Mouse (Mus musculus) lung, postnatal 14 days (tissue): ENCODE data around the gene Pdik1l.

Source experiments
- DNase-seq: peaks from one replicate; pipeline ENCODE4 v3.0.0; 2021

Gene Pdik1l

DNA sequence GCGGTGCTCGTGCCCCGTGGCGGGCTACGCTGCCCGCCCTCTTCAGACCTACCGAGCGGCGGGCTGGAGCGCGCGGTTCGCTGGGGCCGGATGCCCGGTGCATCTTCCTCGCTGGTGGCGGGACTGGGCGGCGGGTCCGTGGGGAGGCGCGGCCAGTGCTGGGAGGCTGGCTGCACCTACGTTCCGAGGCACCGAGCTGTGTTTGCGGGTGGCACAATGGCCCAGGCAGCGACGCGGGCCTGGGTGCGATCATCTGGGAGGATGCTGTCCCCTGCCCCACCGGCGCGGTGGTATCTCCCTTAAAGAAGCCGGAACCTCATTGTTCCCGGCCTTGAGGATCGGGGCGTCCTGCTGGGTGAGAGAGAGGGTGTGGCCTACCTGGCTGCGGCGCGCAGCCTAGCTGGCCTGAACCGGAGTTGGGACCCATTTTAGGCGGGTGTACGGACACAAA is at the start of gene Pdik1l:
Gene Pdik1l (minus strand): TSS at position 321 of the 451 bp plus-strand sequence.
- DNase-seq: peak; percentile 72

- no peak for DNase-seq
Observed at GRCm38 (mm10) chr4:134330281-134330680, 42.6 kb upstream of the Pdik1l start.

GRCm38 (mm10) chr4:134328832-134329231 is 41.1 kb upstream of the Pdik1l start:
- DNase-seq: no peak

- no peak for DNase-seq
Observed at GRCm38 (mm10) chr4:134328151-134328550, 40.5 kb upstream of the Pdik1l start.

- no peak for DNase-seq
Observed at GRCm38 (mm10) chr4:134326859-134327530, 39.3 kb upstream of the Pdik1l start.

- DNase-seq: no peak
Observed at GRCm38 (mm10) chr4:134324655-134325054, 37.0 kb upstream of the Pdik1l start.

GRCm38 (mm10) chr4:134321524-134321923 is 33.8 kb upstream of the Pdik1l start:
- no peak for DNase-seq

- DNase-seq: no peak
Observed at GRCm38 (mm10) chr4:134319674-134320073, 32.0 kb upstream of the Pdik1l start.

GRCm38 (mm10) chr4:134319074-134319473 is 31.4 kb upstream of the Pdik1l start:
- no peak for DNase-seq

DNA sequence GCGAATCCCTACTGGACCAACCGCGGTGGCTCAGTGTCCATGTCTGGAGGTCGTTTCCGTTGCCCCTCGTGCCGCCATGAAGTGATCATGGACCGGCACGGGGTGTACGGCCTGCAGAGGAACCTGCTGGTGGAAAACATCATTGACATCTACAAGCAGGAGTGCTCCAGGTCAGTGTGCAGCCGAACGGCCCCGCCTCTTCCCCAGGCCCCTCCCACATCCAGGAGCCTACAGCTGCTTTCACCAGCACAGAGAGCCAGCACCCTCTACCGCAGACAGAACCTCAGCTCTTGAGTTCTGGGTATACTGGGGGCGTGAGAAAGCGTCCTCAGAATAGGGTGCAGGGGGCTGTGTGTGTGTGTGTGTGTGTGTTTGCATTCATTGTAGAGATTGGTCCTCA is 28.7 kb upstream of the Pdik1l start:
- DNase-seq: no peak

- DNase-seq: no peak
Observed at GRCm38 (mm10) chr4:134315470-134315869, 27.8 kb upstream of the Pdik1l start.

GRCm38 (mm10) chr4:134314876-134315275 is 27.2 kb upstream of the Pdik1l start, which contains the start of gene Trim63:
Trim63 (plus strand) TSS chr4:134315120.
- no peak for DNase-seq

DNA sequence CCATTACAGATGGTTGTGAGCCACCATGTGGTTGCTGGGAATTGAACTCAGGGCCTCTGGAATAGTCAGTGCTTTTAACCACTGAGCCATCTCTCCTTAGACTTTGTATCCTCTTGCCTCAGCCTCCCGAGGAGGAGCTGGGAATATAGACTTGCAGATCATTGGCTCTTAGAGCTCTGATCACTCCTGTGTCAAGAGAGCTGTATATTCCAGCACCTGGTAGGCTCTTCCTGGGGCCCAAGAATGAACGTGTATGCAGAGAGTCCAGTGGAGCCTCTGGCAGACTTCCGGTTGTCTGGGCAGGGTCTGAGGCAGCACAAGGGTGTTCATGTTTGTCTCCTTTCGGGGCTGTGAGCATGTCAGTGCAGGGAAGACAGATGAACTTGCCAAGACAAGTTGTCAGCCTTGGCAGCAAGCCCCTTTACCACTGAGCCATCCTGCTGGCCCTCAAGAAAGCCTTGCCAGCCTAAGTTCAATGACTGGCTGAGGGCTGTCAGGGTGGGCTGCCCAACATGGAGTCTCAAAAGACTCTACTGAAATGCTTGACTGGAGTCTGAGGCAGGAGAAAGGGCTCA is 26.5 kb upstream of the Pdik1l start:
- no peak for DNase-seq

DNA sequence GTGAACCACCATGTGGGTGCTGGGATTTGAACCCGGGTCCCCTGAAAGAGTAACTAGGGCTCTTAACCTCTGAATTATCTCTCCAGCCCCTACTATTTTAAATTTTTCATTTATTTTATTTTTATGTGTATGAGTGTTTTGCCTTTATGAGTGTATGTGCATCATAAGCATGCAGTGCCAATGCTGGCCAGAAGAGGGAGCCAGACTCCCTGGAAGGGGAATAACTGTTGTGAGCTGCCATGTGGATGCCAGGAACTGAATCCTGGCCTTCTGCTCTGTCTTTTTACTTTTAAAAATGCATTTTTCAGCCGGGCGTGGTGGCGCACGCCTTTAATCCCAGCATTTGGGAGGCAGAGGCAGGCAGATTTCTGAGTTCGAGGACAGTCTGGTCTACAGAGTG is 25.2 kb upstream of the Pdik1l start:
- no peak for DNase-seq

- DNase-seq: no peak
Observed at GRCm38 (mm10) chr4:134312341-134312740, 24.6 kb upstream of the Pdik1l start.

DNA sequence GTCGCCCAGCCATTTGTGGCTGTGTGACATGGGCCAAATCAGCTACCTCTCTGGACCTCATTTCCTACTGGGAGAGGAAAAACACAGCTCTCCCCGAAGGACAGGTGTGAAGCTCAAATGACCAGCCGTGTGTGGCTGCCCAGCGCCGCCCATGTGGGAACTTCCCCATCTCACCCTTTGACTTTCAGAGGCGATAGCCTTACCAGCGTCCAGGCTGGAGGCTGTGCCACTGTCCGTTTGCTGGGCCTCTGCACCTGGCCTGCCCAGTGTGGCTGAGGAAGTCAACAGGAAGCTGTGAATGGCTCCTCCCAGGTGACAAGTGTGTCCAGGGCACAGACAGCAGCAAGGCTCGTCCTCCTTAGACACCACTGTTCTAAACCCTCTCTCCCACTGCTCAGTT is 24.1 kb upstream of the Pdik1l start:
- DNase-seq: no peak

GRCm38 (mm10) chr4:134310656-134311055 is 23.0 kb upstream of the Pdik1l start:
- DNase-seq: no peak

GRCm38 (mm10) chr4:134310106-134310505 is 22.4 kb upstream of the Pdik1l start:
- no peak for DNase-seq

- DNase-seq: peak; percentile 82
Observed at GRCm38 (mm10) chr4:134307367-134308072, 19.8 kb upstream of the Pdik1l start.

DNA sequence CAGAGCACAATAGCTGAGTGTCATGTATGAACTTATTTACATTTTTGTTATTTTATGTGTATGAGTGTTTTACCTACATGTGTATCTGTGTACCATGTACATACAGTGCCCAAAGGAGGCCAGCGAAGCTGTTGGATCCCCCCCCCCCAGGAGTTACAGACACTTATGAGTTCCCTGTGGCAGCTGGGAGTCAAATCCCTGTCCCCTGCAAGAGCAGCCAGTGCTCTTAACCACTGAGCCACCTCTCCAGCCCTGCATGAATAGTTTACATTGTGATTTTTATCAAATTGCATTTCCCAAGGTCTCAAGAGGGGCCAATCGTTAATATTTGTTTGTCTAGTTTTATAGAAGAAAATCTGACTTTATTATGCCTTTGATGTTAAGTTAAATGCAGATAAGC is 19.3 kb upstream of the Pdik1l start:
- no peak for DNase-seq

DNA sequence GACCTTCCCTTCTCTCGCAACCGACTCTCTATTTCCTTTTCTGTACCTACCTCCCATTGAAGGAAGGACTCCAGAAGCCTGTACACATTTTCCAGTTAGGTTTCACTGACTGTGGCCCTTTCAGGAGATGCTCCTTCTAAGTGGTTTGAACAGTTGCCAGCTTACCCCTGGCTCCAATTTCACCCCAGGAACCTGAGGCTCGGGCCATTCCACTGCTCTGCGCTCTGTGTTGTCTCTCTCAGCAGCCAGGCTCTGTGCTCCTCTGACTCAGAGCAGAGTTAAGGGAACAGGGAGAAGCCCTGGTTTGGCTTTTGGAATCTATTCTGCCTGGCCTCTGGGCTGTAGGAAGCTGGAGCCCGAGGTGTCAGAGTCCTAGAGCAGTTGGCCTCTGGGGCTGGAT is 14.4 kb upstream of the Pdik1l start:
- no peak for DNase-seq

DNA sequence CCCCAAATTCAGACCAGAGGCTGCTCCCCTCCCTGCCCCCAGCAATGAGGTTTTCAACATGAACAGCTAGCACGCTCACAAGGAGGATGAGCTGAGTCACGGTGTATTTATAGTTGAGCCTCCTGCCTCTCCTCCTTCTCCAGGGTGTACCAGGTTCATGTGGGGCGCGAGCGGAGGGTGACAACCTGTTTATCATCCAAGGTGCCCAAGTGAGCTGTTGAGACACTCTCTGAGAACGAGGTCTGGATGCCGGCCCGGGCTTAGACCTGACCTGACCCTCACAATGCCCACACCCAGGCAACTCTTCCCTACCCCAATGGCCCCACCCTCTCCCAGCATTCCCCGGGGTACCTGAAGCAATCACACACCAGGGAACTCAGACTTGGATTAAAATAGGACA is 12.6 kb upstream of the Pdik1l start:
- no peak for DNase-seq

DNA sequence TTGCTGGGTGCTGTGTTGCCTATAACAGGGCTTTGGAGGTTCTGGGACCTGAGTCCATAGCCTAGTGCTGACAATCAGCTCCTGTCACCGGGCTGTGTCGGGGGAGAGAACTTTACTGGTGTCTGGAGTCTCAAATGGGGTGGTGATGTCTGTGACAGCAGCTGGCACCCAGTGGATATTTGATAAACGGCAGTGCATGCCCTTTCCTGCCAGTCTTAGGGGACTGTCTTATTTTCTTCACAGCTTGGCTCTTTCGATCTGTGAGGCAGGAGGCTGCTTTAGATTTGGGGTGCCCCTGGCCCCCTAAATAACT is 11.8 kb upstream of the Pdik1l start:
- DNase-seq: no peak
